Mouse (Mus musculus) kidney, adult 2 months (tissue): ENCODE results near the gene Gprc5a.

Source experiments
- CTCF ChIP-seq: fragments of 200-500 bp; conservative IDR thresholded peaks from 2 replicates; pipeline ENCODE4 v1.5.1; 2011; ENCODE audit warnings: low read depth, mild to moderate bottlenecking, control low read depth, low read length, moderate library complexity, mixed read lengths; ENCODE audit not compliant: insufficient read depth, insufficient read length
- POLR2A ChIP-seq: fragments of 200-500 bp; IDR thresholded peaks from one replicate; pipeline ENCODE4 v1.6.1; 2011; ENCODE audit warnings: low read depth, low read length, control low read depth

- TF ChIP-seq POLR2A (no peak), CTCF (no peak)
Measured at GRCm38 (mm10) chr6:135112411-135113113, 47.1 kb downstream of the Gprc5a start.
